Mouse (Mus musculus): Measurements from ENCODE around the gene Taf15.
"Not testable (repeated sequence)": the region's sequence is repeated elsewhere in the genome, so short reads cannot be mapped to it uniquely, and the experiment has no call there.

Taf15 gene

DNA sequence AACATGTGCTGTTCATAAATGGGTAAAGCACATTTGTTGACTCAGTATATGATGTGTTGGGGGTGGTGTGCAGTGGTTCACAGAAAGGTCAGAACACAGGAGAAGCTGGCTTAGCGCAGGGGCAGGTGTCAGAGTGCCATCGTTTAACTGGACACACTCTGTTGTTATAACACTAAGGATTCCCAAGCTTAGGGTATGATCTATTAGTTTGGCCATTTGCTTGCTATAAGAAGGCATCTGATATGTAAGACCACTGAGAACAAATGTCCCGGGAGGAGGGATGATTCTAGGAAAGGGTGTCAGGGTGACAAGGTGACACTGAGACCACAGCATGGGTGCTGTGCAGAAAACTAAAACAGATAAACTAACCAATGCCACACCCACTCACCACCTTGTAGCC is 63.9 kb downstream of the Taf15 start:
- DNase-seq (ENCODE audit: low read depth, low spot score), result no peak

DNA sequence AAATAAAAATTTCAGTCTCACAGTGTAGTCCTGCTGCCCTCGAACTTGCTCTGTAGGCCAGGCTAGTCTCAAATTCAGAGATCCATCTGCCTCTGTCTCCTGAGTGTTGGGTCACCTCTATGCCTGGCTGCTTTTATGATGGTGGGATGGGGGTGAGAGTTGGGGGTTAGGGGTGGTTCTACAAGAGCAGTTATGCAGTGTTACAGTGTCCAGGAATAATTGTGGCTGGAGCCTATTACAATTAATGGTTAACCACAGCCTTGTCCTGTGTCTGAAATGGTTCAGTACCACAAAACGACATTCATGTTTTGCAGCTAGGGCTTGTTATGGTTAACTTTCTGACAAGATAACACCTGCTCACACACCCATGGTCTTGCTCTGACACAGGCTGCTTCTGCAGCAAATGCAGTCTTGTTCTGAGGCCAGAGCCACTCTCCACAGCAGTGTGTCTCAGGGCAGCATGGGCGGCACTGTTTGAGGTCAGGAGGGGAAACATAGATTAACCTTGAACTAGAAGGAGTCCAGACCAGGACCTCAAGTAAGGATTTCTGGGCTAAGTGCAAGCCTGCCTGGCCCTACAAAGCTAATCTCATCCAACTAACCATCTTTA is 65.9 kb downstream of the Taf15 start:
- no peak for DNase-seq (ENCODE audit: low read depth, low spot score)

GRCm38 (mm10) chr11:83540931-83541330 is 68.0 kb downstream of the Taf15 start:
- DNase-seq (ENCODE audit: low read depth, low spot score), result no peak

- DNase-seq (ENCODE audit: low read depth, low spot score), result no peak
Measured at GRCm38 (mm10) chr11:83541415-83541814, 68.5 kb downstream of the Taf15 start.

- DNase-seq (ENCODE audit: low read depth, low spot score), result no peak
Measured at GRCm38 (mm10) chr11:83544214-83544613, 71.3 kb downstream of the Taf15 start.

DNA sequence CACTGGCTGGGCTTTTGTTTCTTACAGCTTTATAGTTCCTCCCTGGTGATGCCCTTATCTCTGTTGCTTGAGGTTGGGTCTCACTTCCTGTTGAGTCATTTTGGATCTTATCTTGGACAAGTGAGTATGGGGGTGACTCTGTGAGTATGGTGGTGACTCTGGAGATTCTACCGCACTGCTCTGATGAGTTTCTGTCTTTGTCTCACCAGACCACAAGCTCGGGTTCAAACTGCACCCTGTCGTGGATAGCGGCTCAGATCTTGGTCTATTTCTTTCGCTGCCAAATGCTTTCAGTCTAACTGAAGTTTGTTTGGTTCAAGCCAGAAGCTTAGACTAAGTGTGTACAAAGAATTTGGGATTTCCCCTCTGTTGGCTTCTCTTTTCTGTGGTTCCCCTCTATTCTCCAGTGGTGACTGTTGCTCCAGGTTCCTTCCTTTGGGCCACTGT is 77.3 kb downstream of the Taf15 start:
- DNase-seq (ENCODE audit: low read depth, low spot score), result no peak

DNA sequence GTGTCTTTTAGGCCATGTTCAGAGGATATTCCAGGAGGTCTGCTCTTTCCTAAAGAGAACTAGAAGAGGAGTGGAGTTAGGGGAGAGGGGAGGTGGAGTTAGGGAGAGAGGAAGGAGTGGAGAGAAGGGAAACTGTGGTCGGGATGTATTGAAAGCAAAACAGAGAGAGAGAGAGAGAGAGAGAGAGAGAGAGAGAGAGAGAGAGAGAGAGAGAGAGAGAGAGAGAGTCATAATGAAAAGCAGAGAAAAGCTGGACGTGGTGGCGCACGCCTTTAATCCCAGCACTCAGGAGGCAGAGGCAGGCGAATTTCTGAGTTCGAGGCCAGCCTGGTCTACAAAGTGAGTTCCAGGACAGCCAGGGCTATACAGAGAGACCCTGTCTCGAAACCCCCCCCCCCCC is 78.2 kb downstream of the Taf15 start:
- DNase-seq (ENCODE audit: low read depth, low spot score), result not testable (repeated sequence)

DNA sequence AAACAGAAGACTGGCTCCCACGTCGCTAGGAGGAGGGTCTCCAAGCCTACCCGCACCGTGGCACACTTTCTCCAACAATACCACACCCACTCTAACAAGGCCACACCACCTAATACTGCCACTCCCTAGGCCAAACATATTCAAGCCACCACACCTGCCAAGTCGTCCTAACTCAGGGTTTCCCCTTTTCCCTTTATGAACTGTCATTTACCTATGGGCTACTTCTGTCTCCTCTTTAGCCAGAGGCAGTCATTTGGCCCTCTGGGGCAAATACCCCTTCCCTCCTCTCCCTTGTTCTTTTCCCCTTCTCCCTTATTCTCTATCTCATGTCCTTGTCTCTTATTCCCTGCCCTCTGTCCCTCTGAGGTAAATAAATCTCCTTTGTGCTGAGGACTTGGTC is 78.8 kb downstream of the Taf15 start:
- DNase-seq (ENCODE audit: low read depth, low spot score), result no peak
